Mouse (Mus musculus) cortical plate, adult 2 months (tissue): ENCODE data around the gene Rbsn.

ENCODE experiments used
- CTCF ChIP-seq: fragments of 200-500 bp; IDR thresholded peaks from 2 replicates; pipeline ENCODE4 v1.5.1; 2011; ENCODE audit warnings: mild to moderate bottlenecking, control low read depth, low read length; ENCODE audit not compliant: insufficient read depth; ENCODE audit errors: extremely low read depth
- POLR2A ChIP-seq: fragments of 200-500 bp; IDR thresholded peaks from 2 replicates; pipeline ENCODE4 v1.6.1; 2011; ENCODE audit warnings: mild to moderate bottlenecking, low read length, control low read depth; ENCODE audit not compliant: insufficient read depth; ENCODE audit errors: extremely low read depth

DNA sequence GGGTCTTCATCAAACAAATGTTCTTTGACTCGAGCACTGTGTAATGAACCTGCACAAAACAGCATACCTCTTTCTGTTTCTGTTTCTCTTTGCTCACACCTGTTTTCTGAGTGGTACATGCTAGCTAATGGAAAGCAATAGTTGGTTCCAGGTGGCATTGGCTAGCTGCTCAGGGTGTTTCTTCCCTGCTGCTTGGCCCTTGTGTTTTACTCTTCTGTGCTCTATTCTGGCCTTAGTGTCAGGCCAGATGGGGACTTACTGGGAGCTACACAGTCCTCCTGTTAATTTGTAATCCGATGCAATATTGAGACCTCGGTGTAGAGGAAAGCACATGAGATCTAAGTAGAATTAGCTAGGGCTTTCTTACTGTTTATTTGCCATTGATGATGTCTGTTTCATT, 55.9 kb downstream of the Rbsn start:
- no peak for TF ChIP-seq CTCF
- TF ChIP-seq POLR2A, result no peak
